ENCODE assay signal across 16 mouse cellular contexts in the genomic region with DNA sequence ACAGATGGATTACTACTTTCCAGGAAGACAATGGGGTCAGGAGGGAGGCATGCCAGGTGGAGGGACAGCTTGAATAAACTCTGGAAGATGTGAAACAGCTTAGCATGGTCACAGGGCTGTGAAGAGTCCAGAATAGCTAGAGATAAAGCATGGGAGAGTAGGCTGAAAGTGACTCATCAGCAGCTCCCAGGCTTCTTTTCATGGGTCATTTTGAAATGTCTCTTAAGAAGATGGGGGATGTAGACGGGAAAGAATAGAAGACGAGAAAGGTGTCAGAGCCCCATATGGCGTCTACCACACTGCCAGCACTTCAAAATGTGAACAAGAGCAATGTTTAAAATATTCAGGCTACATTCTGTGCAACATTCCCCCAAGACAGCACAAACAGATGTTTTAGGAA.
DNase-seq lines count a peak whose midpoint lies in the region; ATAC-seq and TF ChIP-seq lines count a peak whose summit lies in the region.
"Had no signal": no experiment of that assay in that cellular context is flagged by ENCODE, and none has a peak within 500 bp of the region (broad histone marks: within the 10 kb centered on the region; RNA-seq: fewer than 3 reads in every experiment).

No protein-coding gene starts in this region.

- H3K79me2 ChIP-seq in heart, adult 2 months (replicated peaks; ENCODE audit: control insufficient read depth, insufficient read depth, low read length), result 0 out of 2 replicates have a peak, but pooled peaks cover 1% of the 10 kb centered on the region

- no peaks in the 10 kb centered on the region for H3K9me3 ChIP-seq in hindbrain, embryonic 14.5 days (ENCODE audit: control insufficient read depth, low read length)
- H3K9me3 ChIP-seq: embryonic facial prominence, embryonic 15.5 days; heart, embryonic 10.5 days had no signal

- peaks cover 25% of the 10 kb centered on the region for H3K36me3 ChIP-seq in heart, adult 2 months (ENCODE audit: control insufficient read depth, insufficient read depth, low read length)
- no peaks in the 10 kb centered on the region for H3K36me3 ChIP-seq in hindbrain, embryonic 14.5 days (replicated peaks; ENCODE audit: control insufficient read depth, insufficient read depth)
- H3K36me3 ChIP-seq: embryonic facial prominence, embryonic 15.5 days; heart, embryonic 10.5 days had no signal

- TF ChIP-seq EP300 in heart, adult 2 months (IDR thresholded peaks at IDR 0.05; ENCODE audit: insufficient read depth, low read depth, low read length), result no peak

- DNase-seq in heart, adult 8-10 months (ENCODE audit: low spot score), result peak; percentile 19
- DNase-seq in heart, adult 2 months, result no peak
- DNase-seq in cerebellum, adult 11-12 months, result peak; percentile 28
- peak; percentile 21 to 32 for DNase-seq in cerebellum, postnatal 36 days
- peak; percentile 52 to 64 for DNase-seq in left cerebral cortex, postnatal 14 days (ENCODE audit: low spot score in 2 of 2)
- DNase-seq in hindbrain, embryonic 14.5 days (ENCODE audit: low spot score), result no peak
- no peak for DNase-seq in testis, postnatal 10 days (ENCODE audit: low spot score)
- no peak for DNase-seq in spleen, postnatal 14 days (ENCODE audit: low spot score in 2 of 2)
- DNase-seq: adrenal gland, postnatal 36 days; heart, postnatal 36 days; kidney, postnatal 10 days; liver; lung, embryonic 14.5 days; thymus, postnatal 14 days had no signal

- H3K4me2 ChIP-seq in hindbrain, embryonic 14.5 days (replicated peaks), result no peak overlapping the region
- H3K4me2 ChIP-seq: embryonic facial prominence, embryonic 15.5 days; lung, embryonic 14.5 days had no signal

- no peak overlapping the region for H3K4me3 ChIP-seq in heart, adult 2 months
- no peak overlapping the region for H3K4me3 ChIP-seq in hindbrain, embryonic 14.5 days (replicated peaks; ENCODE audit: low read length)
- H3K4me3 ChIP-seq: embryonic facial prominence, embryonic 15.5 days; heart, embryonic 10.5 days had no signal

- no peak overlapping the region for H3K9ac ChIP-seq in heart, adult 2 months (ENCODE audit: low read depth, low read length)
- H3K9ac ChIP-seq in hindbrain, embryonic 14.5 days, result no peak overlapping the region
- H3K9ac ChIP-seq: embryonic facial prominence, embryonic 15.5 days; lung, embryonic 14.5 days had no signal

- H3K27ac ChIP-seq in heart, adult 2 months, result no peak overlapping the region
- H3K27ac ChIP-seq in hindbrain, embryonic 14.5 days, result no peak overlapping the region
- H3K27ac ChIP-seq: embryonic facial prominence, embryonic 15.5 days; heart, embryonic 10.5 days had no signal

- TF ChIP-seq CTCF in heart, adult 2 months (IDR thresholded peaks at IDR 0.05), result no peak

- no peak for ATAC-seq in hindbrain, embryonic 14.5 days (ENCODE audit: low FRiP score)

- 54% methylated on average over 3 of the region's 3 CpGs for WGBS in heart, adult 2 months
- 81% methylated on average over 3 of the region's 3 CpGs for WGBS in hindbrain, embryonic 14.5 days

- intact Hi-C loops in heart, adult 2 months (cut with DNase I), result no loop called here
- intact Hi-C loops in left cerebral cortex, postnatal 14 days (cut with DNase I), result loop anchor here (10.0 kb wide), 1 partner anchor 88 kb away; a partner anchor contains a TSS

- peaks cover 3% of the 10 kb centered on the region for H3K4me1 ChIP-seq in heart, adult 2 months (ENCODE audit: control insufficient read depth, insufficient read depth, low read length)
- H3K4me1 ChIP-seq in hindbrain, embryonic 14.5 days (replicated peaks; ENCODE audit: control insufficient read depth, insufficient read depth, low read length), result no peaks in the 10 kb centered on the region

- H3K27me3 ChIP-seq in heart, adult 2 months (ENCODE audit: control insufficient read depth, insufficient read depth, low read length), result no peaks in the 10 kb centered on the region
- H3K27me3 ChIP-seq in hindbrain, embryonic 14.5 days (ENCODE audit: control insufficient read depth, insufficient read depth, low read length), result no peaks in the 10 kb centered on the region
- H3K27me3 ChIP-seq: embryonic facial prominence, embryonic 15.5 days had no signal

- no peak for TF ChIP-seq POLR2A in heart, adult 2 months (IDR thresholded peaks at IDR 0.05; ENCODE audit: insufficient read depth, low read depth, low read length)

Comparison
In these comparisons a context has a peak if more than half of its experiments do, and no peak if none do; other contexts are left out.
1. DNase-seq: peak in heart, adult 8-10 months (single experiment), cerebellum, adult 11-12 months (single experiment), cerebellum, postnatal 36 days (2 of 2) and left cerebral cortex, postnatal 14 days (2 of 2); none in heart, adult 2 months (0 of 2), hindbrain, embryonic 14.5 days (single experiment), testis, postnatal 10 days (single experiment) and spleen, postnatal 14 days (0 of 2).